Mouse (Mus musculus) left cerebral cortex, adult 18-20 months (tissue): ENCODE measurements around the gene Dusp3. TPM values are rescaled to one million over a fixed set of nuclear protein-coding genes. Genes with fewer than 3 reads are reported as not detected.
"Not testable (repeated sequence)": the region's sequence is repeated elsewhere in the genome, so short reads cannot be mapped to it uniquely, and the experiment has no call there.

Experiments used
- DNase-seq, 2 experiments: peaks; one replicate each; pipeline ENCODE4 v3.0.0; 2021 to 2022; ENCODE audit warnings: low spot score in 2 of 2, mixed read lengths in 1 of 2
- total RNA-seq, 2 experiments: library from RNA; stranded (reverse); gene quantifications; 2 replicates each; pipeline ENCODE4 v1.2.3; 2021

Gene Dusp3
- total RNA-seq, 2 experiments from 2014 or later = 195 to 205 TPM

DNA sequence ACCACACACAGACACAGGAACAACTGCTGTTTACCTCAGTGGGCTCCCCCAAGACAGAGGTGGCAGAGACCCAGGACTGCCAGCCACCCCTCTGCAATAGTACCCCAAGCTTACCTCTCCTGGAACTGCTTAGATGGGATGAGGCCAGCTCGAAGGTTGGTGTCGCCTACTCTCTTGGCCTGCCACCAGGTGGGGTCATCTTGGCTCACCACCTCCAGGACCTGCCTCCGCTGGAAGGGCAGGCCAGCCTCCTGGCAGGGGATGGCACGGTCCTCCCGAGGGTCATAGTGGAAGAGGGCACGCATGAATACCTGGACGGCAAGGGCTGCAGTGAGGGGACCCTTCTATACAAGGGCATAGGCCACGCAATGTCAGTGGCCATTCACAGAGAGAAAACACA lies 26.4 kb upstream of the Dusp3 start:
- no peak for DNase-seq

GRCm38 (mm10) chr11:102011510-102011909 lies 24.7 kb upstream of the Dusp3 start:
- DNase-seq = no peak

GRCm38 (mm10) chr11:102010140-102010539 lies 23.3 kb upstream of the Dusp3 start:
- DNase-seq = no peak

DNA sequence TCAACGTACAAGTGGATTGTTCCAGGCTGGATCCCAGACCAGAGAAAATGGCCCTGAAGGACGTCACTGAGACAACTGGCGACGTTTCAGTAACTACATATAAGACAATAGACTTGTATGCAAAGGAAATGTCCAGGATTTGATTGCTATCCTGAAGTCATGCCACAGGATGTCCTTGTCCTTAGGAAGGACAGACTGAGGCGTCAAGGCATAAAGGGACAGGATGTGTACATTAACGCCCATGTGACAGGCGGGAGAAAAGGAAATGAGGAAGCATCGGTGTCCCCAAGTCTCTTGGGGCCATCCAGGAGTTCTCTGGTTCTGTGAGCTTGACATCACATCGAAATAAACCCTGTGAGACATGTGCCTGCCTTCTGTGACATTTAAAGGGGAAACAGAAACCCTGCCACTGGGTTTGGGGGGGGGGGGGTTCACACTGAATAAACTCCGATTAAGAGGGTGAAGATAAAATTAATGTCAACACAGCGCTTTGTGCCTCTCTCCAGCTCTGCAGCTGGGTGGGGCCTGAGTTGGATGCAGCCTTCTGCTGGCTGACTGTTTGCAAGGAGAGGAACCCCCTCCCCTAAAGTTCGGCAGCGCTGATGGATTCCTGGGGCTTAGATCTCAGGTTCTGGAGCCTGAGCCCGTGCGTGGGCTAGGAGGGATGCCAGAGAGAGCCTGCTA lies 22.3 kb upstream of the Dusp3 start:
- no peak for DNase-seq

DNA sequence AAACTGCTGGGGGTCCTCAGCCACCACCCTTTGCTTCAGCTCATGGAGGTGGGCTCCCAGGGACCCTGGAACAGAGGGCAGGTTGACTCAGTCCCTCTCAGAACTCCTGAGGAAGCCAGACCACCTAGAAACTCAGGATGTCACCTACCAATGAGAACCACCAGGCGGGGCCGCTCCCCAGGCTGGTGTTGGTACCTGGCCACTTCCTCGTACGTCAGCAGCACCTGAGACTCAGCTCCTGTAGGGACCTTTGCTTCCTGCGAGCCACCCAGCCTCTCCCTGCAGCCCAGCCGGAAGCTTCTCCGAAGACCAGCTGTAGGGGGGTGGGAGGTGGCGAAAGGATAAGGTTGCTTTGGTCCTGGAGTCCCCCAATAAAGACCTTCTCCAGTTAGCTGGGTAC lies 21.6 kb upstream of the Dusp3 start:
- no peak for DNase-seq

DNA sequence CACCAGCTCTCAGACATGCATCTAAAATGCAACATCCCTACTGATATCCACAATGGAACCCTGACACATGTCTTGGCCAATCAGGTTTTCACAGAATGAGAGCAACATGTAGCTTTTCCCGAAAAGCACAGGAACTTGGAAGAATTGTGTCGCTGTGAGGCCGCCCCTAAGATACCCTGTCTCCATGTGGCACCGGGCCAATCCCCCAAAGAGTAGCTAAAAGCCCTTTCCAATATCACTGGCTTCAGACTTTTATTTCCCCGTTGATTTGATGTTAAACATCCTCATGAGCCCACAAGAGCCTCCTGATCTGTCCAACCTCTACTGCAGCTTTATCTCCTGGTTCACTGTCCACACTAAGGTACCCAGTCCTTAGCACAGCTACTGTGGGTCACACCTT lies 19.9 kb upstream of the Dusp3 start:
- DNase-seq = no peak

DNA sequence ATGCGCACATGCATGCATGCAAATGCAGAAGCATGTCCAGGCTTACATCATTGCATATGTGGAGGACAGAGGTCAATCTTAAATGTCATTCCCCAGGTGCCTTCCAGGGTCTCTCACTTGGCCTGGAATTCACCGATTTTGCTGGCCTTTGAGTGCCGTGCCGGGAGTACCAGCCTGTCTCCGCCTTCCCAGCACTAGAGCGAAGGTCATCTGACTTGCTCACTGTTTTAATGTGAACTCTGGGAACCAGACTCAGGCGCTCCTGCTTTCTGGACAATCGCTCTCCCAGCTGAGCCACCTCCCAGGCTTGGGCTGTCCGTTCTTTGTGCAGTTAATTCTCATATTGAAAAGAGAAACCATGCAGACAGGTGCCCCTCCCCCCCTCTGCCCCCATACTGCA lies 19.5 kb upstream of the Dusp3 start:
- DNase-seq = no peak

DNA sequence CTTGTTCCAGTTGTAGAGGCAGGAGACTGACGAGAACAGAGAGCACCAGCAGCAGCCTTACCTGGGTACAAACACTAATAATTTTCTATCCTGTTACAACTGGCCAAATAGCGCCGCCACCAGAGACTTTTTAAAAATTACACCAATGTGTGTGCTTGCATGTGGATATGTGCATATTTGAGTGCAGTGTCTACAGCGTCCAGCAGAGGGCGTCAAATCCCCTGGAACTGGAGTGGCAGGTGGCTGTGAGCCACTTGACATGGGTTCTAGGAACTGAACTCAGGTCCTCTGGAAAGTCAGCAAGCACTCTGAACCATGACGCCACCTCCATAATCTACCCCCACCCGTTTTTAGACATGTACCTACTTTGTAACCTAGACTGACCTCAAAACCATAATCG lies 17.4 kb upstream of the Dusp3 start:
- no peak for DNase-seq

- no peak for DNase-seq
Measured at GRCm38 (mm10) chr11:101999466-101999865, 12.7 kb upstream of the Dusp3 start.

DNA sequence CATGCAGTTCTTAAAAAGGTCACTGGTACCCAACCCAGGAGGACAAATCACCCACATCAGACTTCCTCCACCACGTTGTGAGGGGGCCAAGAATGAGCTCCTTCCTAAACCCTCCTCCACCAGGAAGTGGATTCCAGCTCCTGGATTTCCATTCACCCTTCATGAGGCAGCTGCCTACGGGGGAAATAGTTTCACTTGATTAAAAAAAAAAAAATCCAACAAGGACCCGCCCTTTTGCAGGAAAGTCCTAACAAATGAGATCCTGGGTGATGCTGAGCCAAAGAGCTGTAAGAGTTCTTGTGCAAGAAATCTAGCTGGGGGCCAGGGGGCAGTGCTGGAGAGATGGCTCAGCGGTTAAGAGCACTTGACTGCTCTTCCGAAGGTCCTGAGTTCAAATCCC lies 11.4 kb upstream of the Dusp3 start:
- DNase-seq = no peak

GRCm38 (mm10) chr11:101995938-101996337 lies 9.1 kb upstream of the Dusp3 start:
- no peak for DNase-seq

DNA sequence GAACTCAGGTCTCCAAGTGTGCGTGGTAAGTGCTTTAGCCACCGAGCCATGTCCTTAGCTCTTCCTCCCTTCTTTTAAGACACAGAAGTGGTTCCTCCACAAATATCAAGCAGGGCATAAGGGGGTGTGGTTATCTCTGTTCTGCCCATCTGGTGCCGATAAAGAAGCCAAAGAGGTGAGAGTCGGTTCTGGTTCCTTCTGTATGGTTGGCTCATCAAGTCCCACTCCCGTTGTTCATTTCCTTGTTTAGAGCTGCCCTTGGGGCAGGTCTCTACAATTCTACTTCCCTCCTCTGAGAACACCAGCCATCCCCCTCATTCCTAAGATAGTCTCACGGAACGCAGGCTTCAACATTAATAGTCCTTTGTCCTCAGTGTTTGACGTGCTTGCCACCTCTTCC lies 7.3 kb upstream of the Dusp3 start:
- no peak for DNase-seq

DNA sequence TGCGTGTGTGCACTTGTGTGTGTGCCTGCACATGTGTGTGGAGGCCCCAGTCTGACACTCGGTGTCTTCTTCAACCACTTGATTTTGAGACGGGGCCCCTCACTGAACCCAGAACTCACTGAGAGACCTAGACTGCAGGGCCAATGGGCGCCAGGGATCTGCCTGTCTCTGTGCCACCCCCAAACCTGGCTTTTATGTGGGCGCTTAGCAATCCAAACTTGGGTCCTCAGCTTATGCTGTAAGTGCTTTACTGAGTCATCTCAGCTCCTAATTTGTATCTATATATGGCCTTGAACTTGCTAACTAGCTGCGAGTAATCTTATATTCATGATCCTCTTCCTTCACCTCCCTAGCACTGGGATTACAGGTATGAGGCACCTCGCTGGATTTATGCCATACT lies 5.6 kb upstream of the Dusp3 start:
- DNase-seq = peak; percentile 53 to 74

- DNase-seq = no peak
Measured at GRCm38 (mm10) chr11:101991813-101992212, 5.0 kb upstream of the Dusp3 start.

GRCm38 (mm10) chr11:101990244-101990643 lies 3.4 kb upstream of the Dusp3 start:
- DNase-seq = peak; percentile 60 to 71

DNA sequence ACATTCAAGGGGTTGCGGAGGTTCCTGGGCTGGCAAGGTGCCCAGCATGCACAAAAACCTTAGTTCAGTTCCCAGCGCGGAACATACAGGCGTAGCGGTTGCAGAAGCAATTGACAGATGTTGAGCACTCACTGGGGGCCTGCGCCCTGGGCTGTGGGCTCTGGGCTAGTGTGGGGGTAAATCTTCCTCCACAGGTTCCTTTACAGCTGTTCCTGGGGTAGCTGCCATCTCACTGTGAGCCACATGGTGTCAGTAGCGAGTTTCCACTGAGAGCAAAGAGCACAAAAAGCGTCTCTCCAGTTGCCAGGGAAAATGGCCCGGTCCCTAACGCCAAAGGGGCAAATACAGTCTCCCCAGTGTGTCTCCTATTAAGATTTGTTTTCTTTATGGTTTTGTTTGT lies 823 bp downstream of the Dusp3 start:
- peak; percentile 88 to 89 for DNase-seq

DNA sequence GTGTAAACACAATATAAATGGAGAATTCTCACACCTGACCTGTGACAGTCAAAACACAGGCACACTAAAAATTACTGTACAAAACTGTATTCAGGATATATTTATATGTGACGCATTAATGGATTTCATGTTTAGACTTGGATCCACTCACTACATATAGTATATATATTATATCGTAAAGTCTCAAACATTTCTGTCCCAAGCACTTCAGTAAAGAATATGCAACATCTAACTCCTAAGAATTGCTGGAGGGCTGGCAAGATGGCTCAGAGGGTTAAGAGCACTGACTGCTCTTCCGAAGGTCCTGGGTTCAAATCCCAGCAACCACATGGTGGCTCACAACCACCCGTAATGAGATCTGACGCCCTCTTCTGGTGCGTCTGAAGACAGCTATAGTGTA lies 1.4 kb downstream of the Dusp3 start:
- not testable (repeated sequence) for DNase-seq

DNA sequence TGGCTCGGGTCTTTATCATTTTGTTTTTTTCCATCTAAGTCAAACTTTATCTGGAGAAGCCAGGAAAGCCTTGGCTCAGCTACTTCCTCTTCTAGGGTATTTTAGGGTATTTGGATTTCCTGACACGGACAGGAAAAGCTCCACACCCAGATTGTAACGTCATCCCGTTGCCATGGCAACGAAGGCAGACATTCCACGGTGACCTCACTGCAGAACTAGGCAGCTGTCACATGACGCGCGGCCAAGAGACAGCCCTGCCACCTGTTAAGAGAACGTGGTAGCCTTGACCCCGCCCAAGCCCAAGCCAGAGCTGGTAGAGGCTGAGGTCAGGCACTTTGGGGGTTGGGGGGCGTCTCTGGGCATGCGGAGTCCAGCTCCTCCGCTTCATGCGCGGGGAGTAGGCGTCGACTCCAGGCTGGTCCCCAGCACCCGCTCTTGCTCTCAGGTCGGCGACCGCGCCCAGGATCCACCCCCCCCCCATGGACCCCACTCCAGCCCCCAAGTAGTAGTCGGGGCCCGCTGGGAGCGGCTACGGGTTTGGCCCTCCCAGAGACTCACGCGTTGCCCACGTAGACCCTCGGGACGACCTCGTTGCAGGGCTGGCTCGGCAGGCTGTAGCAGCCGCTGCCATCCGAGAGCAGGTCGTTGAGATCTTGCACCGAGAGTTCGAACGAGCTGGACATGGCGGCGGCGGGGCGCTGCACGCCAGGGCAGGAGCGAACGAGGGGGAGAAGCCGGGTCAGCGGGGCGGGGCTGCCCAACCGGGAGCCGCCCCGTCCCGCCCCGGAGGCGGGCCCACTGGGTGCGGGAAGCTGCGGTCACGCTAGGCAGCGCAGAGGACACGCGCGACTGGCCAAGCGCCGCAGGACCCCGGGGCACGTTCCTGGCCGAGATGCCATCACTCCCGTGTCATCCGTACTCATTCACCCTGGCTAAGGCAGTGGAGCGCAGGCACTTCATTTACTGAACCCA lies 2.5 kb downstream of the Dusp3 start, which contains the start of gene Cfap97d1:
Cfap97d1 (plus strand) TSS at position 226 of the 972 bp plus-strand sequence.
- DNase-seq = peak; percentile 95 to 96

- DNase-seq = no peak
Measured at GRCm38 (mm10) chr11:101983431-101983921, 3.3 kb downstream of the Dusp3 start.

DNA sequence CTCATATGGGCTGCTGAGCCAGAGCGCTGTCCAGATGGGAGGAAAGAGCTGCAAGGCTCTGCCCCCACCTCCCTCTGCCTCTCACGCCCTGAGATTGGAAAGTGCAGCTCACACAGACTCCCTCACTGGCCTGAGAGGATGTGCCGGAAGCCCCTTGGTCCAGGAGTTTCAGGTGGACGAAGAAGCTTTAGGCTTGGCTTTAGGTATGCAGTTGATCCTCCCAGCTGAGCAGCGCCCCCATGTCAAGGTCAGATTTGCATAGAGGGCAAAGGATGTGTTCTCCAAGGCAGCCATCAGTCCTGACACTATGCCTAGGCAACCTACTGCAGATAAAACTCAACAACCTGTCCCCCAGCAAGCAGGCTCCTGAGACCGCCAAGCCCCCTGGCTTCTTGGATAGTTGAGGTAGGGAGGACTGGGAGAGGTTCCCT lies 3.8 kb downstream of the Dusp3 start:
- peak in 1 of 2 experiments; percentile 26 for DNase-seq

DNA sequence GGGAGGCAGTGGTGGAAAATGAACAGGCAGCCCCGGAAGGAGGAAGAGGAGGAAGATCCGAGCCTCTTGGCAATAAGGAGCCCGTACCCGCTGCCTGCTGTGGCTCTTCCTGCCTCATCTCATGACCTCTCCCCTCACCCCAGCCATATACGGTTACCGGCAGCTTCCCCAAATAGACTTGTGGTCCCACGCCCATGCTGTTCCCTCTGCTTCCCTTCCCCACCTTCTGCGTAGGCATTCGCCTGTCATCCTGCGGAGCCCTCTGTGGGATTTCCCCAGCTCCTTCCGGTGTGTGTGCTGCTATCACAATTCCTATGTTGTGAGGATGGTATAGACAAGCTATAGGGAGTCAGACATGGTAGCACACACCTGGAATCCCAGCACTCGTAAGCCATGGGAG lies 5.0 kb downstream of the Dusp3 start:
- peak; percentile 49 to 59 for DNase-seq

GRCm38 (mm10) chr11:101980603-101981157 lies 6.1 kb downstream of the Dusp3 start:
- no peak for DNase-seq
